Mouse (Mus musculus): Measurements from ENCODE around the gene Sco1.

DNA sequence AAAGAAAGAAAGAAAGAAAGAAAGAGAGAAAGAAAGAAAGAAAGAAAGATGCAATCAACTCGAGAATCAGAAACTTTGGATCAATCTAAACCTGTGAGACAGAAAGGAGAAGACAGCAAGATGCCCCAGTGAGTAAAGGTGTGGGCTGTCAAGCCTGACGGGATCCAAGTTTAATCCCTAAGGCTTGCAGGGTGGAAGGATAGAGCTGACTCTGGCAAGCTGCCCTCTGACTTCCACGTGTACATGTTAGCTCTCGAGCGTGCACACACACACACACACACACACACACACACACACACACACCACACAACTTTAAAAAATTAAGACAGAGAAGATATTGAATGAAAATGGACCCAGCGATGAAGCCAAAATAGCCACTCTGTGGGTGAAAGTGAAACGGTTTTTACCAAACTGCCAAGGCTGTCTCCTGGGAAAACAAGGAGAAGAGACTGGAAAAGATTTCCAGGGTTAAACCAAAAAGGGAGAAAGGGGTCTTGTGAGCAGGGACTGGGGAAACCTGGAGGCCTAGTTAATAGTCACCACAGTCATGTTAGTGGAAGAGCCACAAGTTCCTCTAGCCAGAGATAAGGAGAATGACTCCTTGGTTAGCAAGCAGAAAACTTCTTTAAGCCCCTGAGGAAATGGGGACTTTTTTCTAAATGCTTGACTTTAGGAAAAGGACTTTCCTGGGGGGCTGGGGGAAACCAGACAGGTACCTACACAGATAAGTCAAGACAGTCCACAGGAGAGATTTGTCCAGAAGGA lies 32.6 kb upstream of the Sco1 start:
- TF ChIP-seq CTCF (conservative IDR thresholded peaks at IDR 0.05; ENCODE audit: insufficient read depth, insufficient read length, low read depth, low read length) (no peak), POLR2A (IDR thresholded peaks at IDR 0.05; ENCODE audit: low read depth, low read length) (no peak)
